Mouse (Mus musculus) hindbrain, embryonic 11.5 days (tissue): ENCODE measurements at regions not wholly inside any gene's neighbourhood (a gene's known extent, or its start where the extent isn't known, plus 50 kb on each side); places are given as distances from the start of the nearest gene placed in this dataset.

Source experiments
- ATAC-seq: fragments of 200-750 bp; cut with Nextera tagmentation; 2 replicates; pipeline ENCODE4 v1.8.0; 2017; ENCODE audit warnings: mild to moderate bottlenecking, moderate TSS enrichment, moderate library complexity; ENCODE audit not compliant: low FRiP score
- DNase-seq: peaks from one replicate; pipeline ENCODE4 v3.0.0-alpha.2; 2015; ENCODE audit warnings: low spot score
- H3K27ac ChIP-seq: fragments of 300-500 bp; sonication (generic); 2 replicates; pipeline ENCODE4 v1.5.1; 2014; ENCODE audit warnings: mild to moderate bottlenecking, low read depth, low read length
- H3K27me3 ChIP-seq: fragments of 300-500 bp; sonication (generic); 2 replicates; pipeline ENCODE4 v1.6.1; 2014; ENCODE audit warnings: mild to moderate bottlenecking, low read length, moderate library complexity, mixed read lengths; ENCODE audit not compliant: control insufficient read depth, insufficient read depth
- H3K36me3 ChIP-seq: fragments of 300-500 bp; sonication (generic); 2 replicates; pipeline ENCODE4 v1.6.1; 2014; ENCODE audit warnings: mild to moderate bottlenecking, low read length, moderate library complexity, mixed read lengths; ENCODE audit not compliant: control insufficient read depth, insufficient read depth
- H3K4me1 ChIP-seq: fragments of 300-500 bp; sonication (generic); replicated peaks from 2 replicates; pipeline ENCODE4 v1.6.1; 2014; ENCODE audit warnings: low read length, mixed read lengths; ENCODE audit not compliant: control insufficient read depth, insufficient read depth
- H3K4me2 ChIP-seq: fragments of 300-500 bp; sonication (generic); replicated peaks from 2 replicates; pipeline ENCODE4 v1.6.1; 2014; ENCODE audit warnings: mild to moderate bottlenecking, low read depth, low read length
- H3K4me3 ChIP-seq: fragments of 300-500 bp; sonication (generic); 2 replicates; pipeline ENCODE4 v1.5.1; 2014; ENCODE audit warnings: low read depth, low read length
- H3K9ac ChIP-seq: fragments of 300-500 bp; sonication (generic); 2 replicates; pipeline ENCODE4 v1.6.1; 2014; ENCODE audit warnings: low read depth, low read length
- H3K9me3 ChIP-seq: fragments of 300-500 bp; sonication (generic); 2 replicates; pipeline ENCODE4 v1.6.1; 2016; ENCODE audit warnings: low read length; ENCODE audit not compliant: control insufficient read depth
- WGBS: fragments of 180-500 bp; shearing (Covaris S2); extraction: QIAGEN DNeasy Blood & Tissue Kit; methylation state at CpG from one replicate; pipeline ENCODE4 v1.1.7; 2014; 5-methylcytosine and 5-hydroxymethylcytosine counted together

DNA sequence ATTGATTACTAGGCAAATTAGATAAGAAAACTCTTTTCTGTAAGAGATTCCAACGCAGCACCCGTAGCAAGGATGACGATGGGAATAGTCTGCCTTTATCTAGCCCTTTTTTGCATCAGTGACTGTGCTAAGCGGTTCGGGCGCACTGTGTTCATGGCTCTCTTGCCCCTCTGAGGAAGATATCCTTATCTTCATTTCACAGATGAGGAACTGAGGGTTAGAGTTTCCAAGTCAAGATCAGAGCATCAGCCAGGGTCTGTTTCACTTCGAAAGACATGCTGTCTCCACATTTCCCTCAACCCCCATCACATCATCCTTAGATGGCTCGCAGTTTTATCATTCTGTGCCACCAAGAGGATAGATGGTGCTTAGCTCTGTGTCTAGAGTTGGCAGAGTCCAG, 796.6 kb downstream of the Tmem114 start:
- ATAC-seq (no peak), DNase-seq (no peak)
- Histone ChIP-seq H3K27me3 (no peaks in the 10 kb centered on the region), H3K4me2 (no peak overlapping the region), H3K27ac (no peak overlapping the region), H3K4me1 (peaks cover 2% of the 10 kb centered on the region; the same call in 1 of the 2 replicates), H3K36me3 (no peaks in the 10 kb centered on the region), H3K4me3 (no peak overlapping the region), H3K9ac (no peak overlapping the region), H3K9me3 (no peaks in the 10 kb centered on the region)
- WGBS: 82% methylated on average over 8 of the region's 8 CpGs

DNA sequence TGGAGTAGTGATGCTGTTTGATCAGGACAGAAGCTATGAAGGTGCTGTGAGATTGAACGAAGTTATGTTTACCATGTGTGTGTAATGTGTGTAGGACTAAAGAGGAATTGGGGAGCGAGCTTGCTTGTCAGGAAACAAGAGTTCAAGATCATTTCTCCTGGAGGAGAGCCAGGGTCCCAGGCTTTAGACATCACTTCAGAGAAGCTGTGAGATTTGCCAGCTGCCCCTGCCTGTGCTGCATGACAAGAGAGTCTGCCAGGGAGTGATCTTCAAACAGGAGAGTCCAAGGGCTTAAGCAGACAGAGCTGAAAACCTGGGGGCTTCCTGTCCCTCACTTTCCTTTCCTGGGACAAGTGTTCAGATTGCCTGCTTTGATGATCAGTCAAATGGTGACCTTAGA, 818.3 kb downstream of the Tmem114 start:
- Histone ChIP-seq H3K4me3 (no peak overlapping the region), H3K27me3 (no peaks in the 10 kb centered on the region), H3K4me2 (no peak overlapping the region), H3K9ac (no peak overlapping the region), H3K4me1 (no peaks in the 10 kb centered on the region), H3K36me3 (no peaks in the 10 kb centered on the region), H3K27ac (no peak overlapping the region), H3K9me3 (no peaks in the 10 kb centered on the region)
- 82% methylated on average over 2 of the region's 2 CpGs for WGBS
- DNase-seq: no peak
- no peak for ATAC-seq

DNA sequence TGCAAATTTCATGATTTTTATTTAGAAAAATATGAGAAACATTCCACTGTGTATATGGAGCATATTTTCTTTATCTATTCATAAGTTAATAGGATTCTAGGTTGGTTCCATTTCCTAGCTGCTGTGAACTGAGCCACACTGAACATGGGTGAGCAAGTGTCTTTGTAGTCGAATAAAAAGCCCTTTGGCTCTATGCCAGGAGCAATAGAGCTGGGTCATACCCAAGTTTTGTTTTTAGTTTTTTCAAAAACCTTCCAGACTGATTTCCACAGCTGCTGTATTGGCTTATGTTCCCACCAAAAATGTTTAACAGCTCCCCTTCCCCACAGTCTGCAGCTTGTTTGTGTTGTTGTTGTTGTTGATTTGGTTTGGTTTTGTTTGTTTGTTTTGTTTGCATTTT, 822.5 kb downstream of the Tmem114 start:
- H3K9me3 ChIP-seq: no peaks in the 10 kb centered on the region
- DNase-seq (no peak), ATAC-seq (no peak)
- WGBS: 74% methylated on average over 1 of the region's 1 CpGs
- H3K4me2 ChIP-seq: no peak overlapping the region
- no peak overlapping the region for H3K27ac ChIP-seq
- H3K4me3 ChIP-seq: no peak overlapping the region
- no peak overlapping the region for H3K9ac ChIP-seq
- H3K27me3 ChIP-seq: no peaks in the 10 kb centered on the region
- H3K4me1 ChIP-seq: no peaks in the 10 kb centered on the region
- H3K36me3 ChIP-seq: no peaks in the 10 kb centered on the region

DNA sequence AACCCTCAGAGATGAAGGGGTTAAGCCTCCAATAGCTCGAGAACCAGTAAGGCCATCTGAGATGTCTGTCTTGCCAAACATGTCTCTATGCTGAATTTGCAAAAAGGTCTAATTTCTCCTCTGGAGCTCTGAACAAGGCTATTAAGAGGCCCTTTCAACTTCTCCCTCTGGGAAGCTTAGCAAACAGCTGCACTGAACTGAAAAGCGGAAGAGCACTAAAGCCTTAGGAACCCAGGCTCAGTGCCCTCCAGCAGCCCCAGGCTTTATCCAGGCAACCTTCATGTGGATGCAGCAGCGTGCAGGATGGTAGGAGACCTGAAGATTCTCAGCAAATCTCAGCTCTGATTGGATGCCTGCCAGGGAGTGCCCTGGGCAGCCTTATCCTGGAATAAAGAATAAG, 850.1 kb downstream of the Tmem114 start:
- Histone ChIP-seq H3K9ac (no peak overlapping the region), H3K9me3 (no peaks in the 10 kb centered on the region), H3K27me3 (no peaks in the 10 kb centered on the region), H3K27ac (no peak overlapping the region), H3K4me2 (no peak overlapping the region), H3K36me3 (no peaks in the 10 kb centered on the region), H3K4me3 (no peak overlapping the region), H3K4me1 (no peaks in the 10 kb centered on the region)
- 63% methylated on average over 3 of the region's 3 CpGs for WGBS
- ATAC-seq: no peak
- DNase-seq: no peak

DNA sequence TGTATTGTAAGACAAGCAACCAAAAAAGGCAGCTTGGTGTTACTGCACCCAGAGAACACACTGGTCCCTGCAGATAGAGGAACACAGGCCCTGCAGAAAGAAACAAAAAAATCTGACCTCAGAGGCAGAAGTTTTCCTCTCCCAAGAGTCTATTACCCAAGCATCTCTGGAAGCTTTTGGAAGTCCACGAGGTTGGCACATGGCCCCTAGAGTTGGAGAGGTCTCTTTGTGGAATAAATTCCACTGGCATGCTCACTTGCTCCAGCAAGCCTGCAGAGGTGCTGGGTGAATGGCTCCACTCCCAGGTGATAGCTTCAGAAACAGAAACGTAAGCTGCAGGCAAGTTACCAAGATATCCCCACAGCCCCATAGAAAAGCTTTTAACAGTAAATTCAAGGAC, 864.1 kb downstream of the Tmem114 start:
- no peak overlapping the region for H3K4me2 ChIP-seq
- no peak overlapping the region for H3K4me3 ChIP-seq
- no peaks in the 10 kb centered on the region for H3K27me3 ChIP-seq
- H3K4me1 ChIP-seq: no peaks in the 10 kb centered on the region
- ATAC-seq (no peak), DNase-seq (no peak)
- no peak overlapping the region for H3K9ac ChIP-seq
- 73% methylated on average over 2 of the region's 2 CpGs for WGBS
- H3K36me3 ChIP-seq: no peaks in the 10 kb centered on the region
- no peaks in the 10 kb centered on the region for H3K9me3 ChIP-seq
- no peak overlapping the region for H3K27ac ChIP-seq

DNA sequence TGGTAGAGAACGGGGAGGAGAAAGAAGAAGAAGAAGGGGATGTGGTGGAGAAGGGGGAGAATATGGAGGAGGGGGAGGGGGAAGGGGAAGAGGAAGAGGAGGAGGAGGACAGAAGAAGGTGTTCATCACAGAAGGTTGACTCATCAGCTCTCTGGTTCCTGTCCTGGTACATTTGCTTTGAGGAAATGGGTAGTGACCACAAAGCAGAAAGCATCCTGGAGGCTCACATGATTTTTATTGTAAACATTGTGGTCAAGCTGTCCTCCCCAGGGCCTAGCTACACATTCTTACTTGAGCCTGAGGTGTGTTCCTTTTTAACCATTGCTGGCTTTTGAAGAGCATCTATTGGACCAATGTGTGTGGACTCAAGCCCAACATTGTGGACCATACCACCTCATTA, 865.8 kb downstream of the Tmem114 start:
- no peaks in the 10 kb centered on the region for H3K27me3 ChIP-seq
- DNase-seq: no peak
- H3K4me1 ChIP-seq: no peaks in the 10 kb centered on the region
- no peak overlapping the region for H3K27ac ChIP-seq
- H3K9ac ChIP-seq: no peak overlapping the region
- no peaks in the 10 kb centered on the region for H3K36me3 ChIP-seq
- 70% methylated on average over 1 of the region's 1 CpGs for WGBS
- ATAC-seq: no peak
- no peaks in the 10 kb centered on the region for H3K9me3 ChIP-seq
- no peak overlapping the region for H3K4me3 ChIP-seq
- no peak overlapping the region for H3K4me2 ChIP-seq

DNA sequence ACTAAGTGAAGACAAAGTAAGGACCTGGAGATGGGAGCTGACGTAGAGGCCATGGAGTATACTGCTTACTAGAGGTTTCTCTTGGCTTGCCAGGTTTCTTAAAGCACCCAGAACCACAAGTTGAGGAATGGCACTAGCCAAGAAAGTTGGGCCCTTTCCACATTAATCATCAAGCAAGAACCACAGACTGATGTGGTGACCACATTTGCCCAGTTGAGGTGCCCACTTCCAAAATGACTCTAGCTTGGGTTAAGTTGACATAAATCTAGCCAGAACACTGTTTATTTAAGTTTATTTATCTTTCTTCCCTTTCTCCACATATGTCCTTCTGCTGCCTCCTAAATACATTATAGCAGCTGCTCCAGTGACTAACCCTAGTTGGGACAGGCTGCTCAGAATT, 866.3 kb downstream of the Tmem114 start:
- no peak overlapping the region for H3K27ac ChIP-seq
- H3K36me3 ChIP-seq: no peaks in the 10 kb centered on the region
- H3K4me2 ChIP-seq: no peak overlapping the region
- no peak for ATAC-seq
- H3K27me3 ChIP-seq: no peaks in the 10 kb centered on the region
- no peak for DNase-seq
- no peaks in the 10 kb centered on the region for H3K4me1 ChIP-seq
- H3K9me3 ChIP-seq: no peaks in the 10 kb centered on the region
- H3K9ac ChIP-seq: no peak overlapping the region
- no peak overlapping the region for H3K4me3 ChIP-seq
- 84% methylated on average over 1 of the region's 1 CpGs for WGBS

DNA sequence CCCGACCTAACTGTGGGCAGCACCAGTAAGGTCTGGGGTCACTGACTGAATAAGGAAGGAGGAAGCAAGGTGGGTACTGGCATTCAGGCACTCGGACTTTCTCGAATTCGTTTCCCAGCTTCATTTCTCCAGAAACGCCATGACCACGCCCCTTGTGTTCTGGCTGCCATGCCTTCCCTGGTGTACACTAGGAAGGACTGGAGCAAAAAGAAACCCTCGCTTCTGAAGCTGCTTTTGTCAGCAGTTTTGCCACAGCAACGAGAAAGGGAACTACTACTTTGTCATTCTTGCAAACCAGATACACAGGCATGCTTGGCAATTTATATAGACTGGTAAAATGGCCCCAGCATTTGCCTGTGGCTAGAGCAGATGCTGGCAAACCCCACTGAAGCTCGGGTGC, 869.0 kb downstream of the Tmem114 start:
- DNase-seq: no peak
- 92% methylated on average over 9 of the region's 9 CpGs for WGBS
- no peak overlapping the region for H3K4me3 ChIP-seq
- no peak overlapping the region for H3K9ac ChIP-seq
- H3K9me3 ChIP-seq: no peaks in the 10 kb centered on the region
- no peak for ATAC-seq
- H3K36me3 ChIP-seq: no peaks in the 10 kb centered on the region
- H3K4me2 ChIP-seq: no peak overlapping the region
- H3K27ac ChIP-seq: no peak overlapping the region
- H3K4me1 ChIP-seq: no peaks in the 10 kb centered on the region
- no peaks in the 10 kb centered on the region for H3K27me3 ChIP-seq

DNA sequence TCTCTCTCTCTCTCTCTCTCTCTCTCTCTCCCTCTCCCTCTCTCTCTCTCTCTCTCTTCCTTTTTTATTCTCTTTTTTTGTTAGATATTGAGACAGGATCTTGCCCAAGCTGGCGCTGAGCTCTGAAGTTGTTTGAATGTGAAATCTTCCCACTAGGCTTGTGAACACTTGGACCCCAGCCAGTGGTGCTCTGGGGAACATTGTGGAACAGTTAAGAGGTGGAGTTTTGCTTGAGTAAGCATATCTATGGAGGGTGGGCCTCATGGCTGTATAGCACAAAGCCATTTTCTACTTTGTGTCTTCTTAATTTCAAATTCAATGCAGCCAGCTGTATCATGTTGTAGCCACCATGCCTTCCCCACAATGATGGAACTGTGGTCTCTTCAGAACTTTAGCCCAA, 875.4 kb downstream of the Tmem114 start:
- no peaks in the 10 kb centered on the region for H3K9me3 ChIP-seq
- H3K4me1 ChIP-seq: no peaks in the 10 kb centered on the region
- H3K4me2 ChIP-seq: no peak overlapping the region
- WGBS: 71% methylated on average over 1 of the region's 1 CpGs
- no peaks in the 10 kb centered on the region for H3K27me3 ChIP-seq
- H3K27ac ChIP-seq: no peak overlapping the region
- H3K36me3 ChIP-seq: no peaks in the 10 kb centered on the region
- ATAC-seq (no peak), DNase-seq (no peak)
- no peak overlapping the region for H3K9ac ChIP-seq
- H3K4me3 ChIP-seq: no peak overlapping the region
